Mouse (Mus musculus): ENCODE results near the gene Mink1. TPM values are rescaled to one million over a fixed set of nuclear protein-coding genes. Genes with fewer than 3 reads are reported as not detected.
"Not testable (repeated sequence)": the region's sequence is repeated elsewhere in the genome, so short reads cannot be mapped to it uniquely, and the experiment has no call there.

The Mink1 gene
- total and polyA plus RNA-seq, 2 experiments from 2014 or later: 5.0 to 20.4 TPM

GRCm38 (mm10) chr11:70525726-70526125 is 37.0 kb upstream of the Mink1 start:
- Histone ChIP-seq H3K4me1 (ENCODE audit: control insufficient read depth, insufficient read depth) (no peaks in the 10 kb centered on the region), H3K36me3 (replicated peaks; ENCODE audit: control insufficient read depth, insufficient read depth, low read length) (peaks cover 24% of the 10 kb centered on the region), H3K4me2 (ENCODE audit: low read depth, low read length) (peak overlapping the region; percentile 72), H3K27me3 (ENCODE audit: control insufficient read depth, insufficient read depth, low read length) (no peaks in the 10 kb centered on the region), H3K27ac (ENCODE audit: low read depth) (no peak overlapping the region; the same call in 1 of the 2 replicates), H3K9ac (replicated peaks; ENCODE audit: low read depth, low read length) (peak overlapping the region; percentile 73), H3K4me3 (ENCODE audit: low read depth, low read length) (peak overlapping the region; percentile 62), H3K9me3 (replicated peaks; ENCODE audit: control insufficient read depth, low read length) (no peaks in the 10 kb centered on the region)
- WGBS: 1% methylated on average over 12 of the region's 12 CpGs
- DNase-seq (ENCODE audit: low spot score) (no peak), ATAC-seq (ENCODE audit: insufficient read depth, low read depth) (0 out of 2 replicates have a peak, but pooled peaks have one; percentile 37)
- TF ChIP-seq EP300 (IDR thresholded peaks at IDR 0.05; ENCODE audit: low read depth) (no peak), CTCF (IDR thresholded peaks at IDR 0.05; ENCODE audit: low read depth) (no peak)

GRCm38 (mm10) chr11:70526211-70526610 is 36.5 kb upstream of the Mink1 start:
- Histone ChIP-seq H3K9me3 (replicated peaks; ENCODE audit: control insufficient read depth, low read length) (no peaks in the 10 kb centered on the region), H3K9ac (replicated peaks; ENCODE audit: low read depth, low read length) (no peak overlapping the region), H3K4me1 (ENCODE audit: control insufficient read depth, insufficient read depth) (no peaks in the 10 kb centered on the region), H3K4me3 (ENCODE audit: low read depth, low read length) (peak overlapping the region; percentile 62; the same call in 1 of the 2 replicates), H3K27ac (ENCODE audit: low read depth) (no peak overlapping the region), H3K27me3 (ENCODE audit: control insufficient read depth, insufficient read depth, low read length) (no peaks in the 10 kb centered on the region), H3K4me2 (ENCODE audit: low read depth, low read length) (peak overlapping the region; percentile 72), H3K36me3 (replicated peaks; ENCODE audit: control insufficient read depth, insufficient read depth, low read length) (peaks cover 24% of the 10 kb centered on the region)
- WGBS: 88% methylated on average over 12 of the region's 12 CpGs
- TF ChIP-seq EP300 (IDR thresholded peaks at IDR 0.05; ENCODE audit: low read depth) (no peak), CTCF (IDR thresholded peaks at IDR 0.05; ENCODE audit: low read depth) (no peak)
- ATAC-seq (ENCODE audit: insufficient read depth, low read depth): no peak
- DNase-seq (ENCODE audit: low spot score): no peak

- H3K36me3 ChIP-seq (replicated peaks; ENCODE audit: control insufficient read depth, insufficient read depth, low read length): peaks cover 24% of the 10 kb centered on the region
- no peak overlapping the region for H3K4me2 ChIP-seq (ENCODE audit: low read depth, low read length)
- H3K9ac ChIP-seq (replicated peaks; ENCODE audit: low read depth, low read length): no peak overlapping the region
- TF ChIP-seq CTCF (IDR thresholded peaks at IDR 0.05; ENCODE audit: low read depth): no peak
- TF ChIP-seq EP300 (IDR thresholded peaks at IDR 0.05; ENCODE audit: low read depth): no peak
- no peaks in the 10 kb centered on the region for H3K9me3 ChIP-seq (replicated peaks; ENCODE audit: control insufficient read depth, low read length)
- WGBS: 81% methylated on average over 7 of the region's 7 CpGs
- H3K4me3 ChIP-seq (ENCODE audit: low read depth, low read length): no peak overlapping the region
- DNase-seq (ENCODE audit: low spot score) (no peak), ATAC-seq (ENCODE audit: insufficient read depth, low read depth) (no peak)
- no peak overlapping the region for H3K27ac ChIP-seq (ENCODE audit: low read depth)
- no peaks in the 10 kb centered on the region for H3K27me3 ChIP-seq (ENCODE audit: control insufficient read depth, insufficient read depth, low read length)
- H3K4me1 ChIP-seq (ENCODE audit: control insufficient read depth, insufficient read depth): no peaks in the 10 kb centered on the region
These were observed 34.1 kb upstream of the Mink1 start for GRCm38 (mm10) chr11:70528610-70529009.

GRCm38 (mm10) chr11:70531065-70531464 is 31.6 kb upstream of the Mink1 start:
- not testable (repeated sequence) for H3K9me3 ChIP-seq (replicated peaks; ENCODE audit: control insufficient read depth, low read length); H3K4me3 ChIP-seq (ENCODE audit: low read depth, low read length); H3K27me3 ChIP-seq (ENCODE audit: control insufficient read depth, insufficient read depth, low read length); DNase-seq (ENCODE audit: low spot score); H3K4me1 ChIP-seq (ENCODE audit: control insufficient read depth, insufficient read depth); H3K4me2 ChIP-seq (ENCODE audit: low read depth, low read length); ATAC-seq (ENCODE audit: insufficient read depth, low read depth); H3K27ac ChIP-seq (ENCODE audit: low read depth); H3K9ac ChIP-seq (replicated peaks; ENCODE audit: low read depth, low read length)
- peaks cover 24% of the 10 kb centered on the region for H3K36me3 ChIP-seq (replicated peaks; ENCODE audit: control insufficient read depth, insufficient read depth, low read length)
- 68% methylated on average over 2 of the region's 2 CpGs for WGBS

- no peak for TF ChIP-seq CTCF (IDR thresholded peaks at IDR 0.05; ENCODE audit: low read depth)
- no peak for TF ChIP-seq EP300 (IDR thresholded peaks at IDR 0.05; ENCODE audit: low read depth)
- H3K4me3 ChIP-seq (ENCODE audit: low read depth, low read length): no peak within 1 kb of the TSS
- no peaks in the 10 kb centered on the region for H3K27me3 ChIP-seq (ENCODE audit: control insufficient read depth, insufficient read depth, low read length)
- H3K9ac ChIP-seq (replicated peaks; ENCODE audit: low read depth, low read length): no peak within 1 kb of the TSS
- no peak for ATAC-seq (ENCODE audit: insufficient read depth, low read depth)
- DNase-seq (ENCODE audit: low spot score): no peak
- no peak within 1 kb of the TSS for H3K4me2 ChIP-seq (ENCODE audit: low read depth, low read length)
- no peaks in the 10 kb centered on the region for H3K4me1 ChIP-seq (ENCODE audit: control insufficient read depth, insufficient read depth)
- WGBS: 78% methylated on average over 6 of the region's 6 CpGs
- peaks cover 6% of the 10 kb centered on the region for H3K36me3 ChIP-seq (replicated peaks; ENCODE audit: control insufficient read depth, insufficient read depth, low read length)
- H3K9me3 ChIP-seq (replicated peaks; ENCODE audit: control insufficient read depth, low read length): no peaks in the 10 kb centered on the region
- H3K27ac ChIP-seq (ENCODE audit: low read depth): no peak within 1 kb of the TSS
These were observed 29.8 kb upstream of the Mink1 start, which contains the start of gene Gm40193 for GRCm38 (mm10) chr11:70532839-70533238. Gene Gm40193 (minus strand): TSS chr11:70532939.

- Histone ChIP-seq H3K4me1 (ENCODE audit: control insufficient read depth, insufficient read depth) (peaks cover 8% of the 10 kb centered on the region), H3K4me2 (ENCODE audit: low read depth, low read length) (peak overlapping the region; percentile 71), H3K9me3 (replicated peaks; ENCODE audit: control insufficient read depth, low read length) (no peaks in the 10 kb centered on the region), H3K27me3 (ENCODE audit: control insufficient read depth, insufficient read depth, low read length) (no peaks in the 10 kb centered on the region), H3K9ac (replicated peaks; ENCODE audit: low read depth, low read length) (peak overlapping the region; percentile 68), H3K4me3 (ENCODE audit: low read depth, low read length) (peak overlapping the region; percentile 72), H3K27ac (ENCODE audit: low read depth) (no peak overlapping the region), H3K36me3 (replicated peaks; ENCODE audit: control insufficient read depth, insufficient read depth, low read length) (0 out of 2 replicates have a peak, but pooled peaks cover 6% of the 10 kb centered on the region)
- DNase-seq (ENCODE audit: low spot score) (no peak), ATAC-seq (ENCODE audit: insufficient read depth, low read depth) (peak; percentile 0; the same call in 1 of the 2 replicates)
- 10% methylated on average over 9 of the region's 9 CpGs for WGBS
- TF ChIP-seq EP300 (IDR thresholded peaks at IDR 0.05; ENCODE audit: low read depth): no peak
- TF ChIP-seq CTCF (IDR thresholded peaks at IDR 0.05; ENCODE audit: low read depth): no peak
These were observed 23.3 kb upstream of the Mink1 start for GRCm38 (mm10) chr11:70539423-70539822.

Data from heart, postnatal 0 days (tissue).